Mouse (Mus musculus): ENCODE data around the gene E130208F15Rik. TPM values are rescaled to one million over a fixed set of nuclear protein-coding genes. Genes with fewer than 3 reads are reported as not detected.
A peak's percentile ranks its signal among the peaks of the same experiment; 100 is the strongest.

The E130208F15Rik gene
- polyA plus RNA-seq (2012; ENCODE audit: insufficient read depth, low replicate concordance), result 0.25 TPM in 1 of 2 replicates, not detected in the other

- Histone ChIP-seq H3K27me3 (replicated peaks) (no peaks in the 10 kb centered on the region), H3K36me3 (replicated peaks; ENCODE audit: low read length) (peaks cover 4% of the 10 kb centered on the region), H3K4me1 (peaks cover 46% of the 10 kb centered on the region), H3K9me3 (peaks cover 6% of the 10 kb centered on the region), H3K4me3 (replicated peaks) (peak within 1 kb of the TSS; percentile 98)
- TF ChIP-seq GATA1 (IDR thresholded peaks at IDR 0.05; ENCODE audit: borderline replicate concordance, low read length), result no peak
- TF ChIP-seq FLI1 (IDR thresholded peaks at IDR 0.05; ENCODE audit: low read length), result no peak
Observed at GRCm38 (mm10) chr7:30321539-30322284, at the start of gene E130208F15Rik. Gene E130208F15Rik (plus strand): TSS chr7:30321740.

- TF ChIP-seq GATA1 (IDR thresholded peaks at IDR 0.05; ENCODE audit: borderline replicate concordance, low read length) (no peak), FLI1 (IDR thresholded peaks at IDR 0.05; ENCODE audit: low read length) (no peak)
- H3K36me3 ChIP-seq (replicated peaks; ENCODE audit: low read length), result peaks cover 61% of the 10 kb centered on the region
- no peaks in the 10 kb centered on the region for H3K27me3 ChIP-seq (replicated peaks)
- peaks cover 28% of the 10 kb centered on the region for H3K4me1 ChIP-seq
- H3K9me3 ChIP-seq, result no peaks in the 10 kb centered on the region
- H3K4me3 ChIP-seq (replicated peaks), result no peak overlapping the region
Observed at GRCm38 (mm10) chr7:30274383-30274782, 47.2 kb upstream of the E130208F15Rik start.

- H3K4me1 ChIP-seq, result peaks cover 29% of the 10 kb centered on the region
- TF ChIP-seq GATA1 (IDR thresholded peaks at IDR 0.05; ENCODE audit: borderline replicate concordance, low read length) (no peak), FLI1 (IDR thresholded peaks at IDR 0.05; ENCODE audit: low read length) (no peak)
- no peak overlapping the region for H3K4me3 ChIP-seq (replicated peaks)
- no peaks in the 10 kb centered on the region for H3K27me3 ChIP-seq (replicated peaks)
- H3K36me3 ChIP-seq (replicated peaks; ENCODE audit: low read length), result peaks cover 17% of the 10 kb centered on the region
- H3K9me3 ChIP-seq, result no peaks in the 10 kb centered on the region
Observed at GRCm38 (mm10) chr7:30278911-30279310, 42.6 kb upstream of the E130208F15Rik start.

- H3K36me3 ChIP-seq (replicated peaks; ENCODE audit: low read length), result peaks cover 15% of the 10 kb centered on the region
- no peak for TF ChIP-seq GATA1 (IDR thresholded peaks at IDR 0.05; ENCODE audit: borderline replicate concordance, low read length)
- H3K4me1 ChIP-seq, result peaks cover 29% of the 10 kb centered on the region
- peak overlapping the region; percentile 98 for H3K4me3 ChIP-seq (replicated peaks)
- no peaks in the 10 kb centered on the region for H3K27me3 ChIP-seq (replicated peaks)
- no peaks in the 10 kb centered on the region for H3K9me3 ChIP-seq
Observed at GRCm38 (mm10) chr7:30279536-30279935, 42.0 kb upstream of the E130208F15Rik start.

- Histone ChIP-seq H3K4me1 (peaks cover 24% of the 10 kb centered on the region), H3K27me3 (replicated peaks) (no peaks in the 10 kb centered on the region), H3K9me3 (no peaks in the 10 kb centered on the region), H3K4me3 (replicated peaks) (peak within 1 kb of the TSS; percentile 98), H3K36me3 (replicated peaks; ENCODE audit: low read length) (peaks cover 10% of the 10 kb centered on the region)
- peak; percentile 38; the same call in 1 of the 2 replicates for TF ChIP-seq FLI1 (IDR thresholded peaks at IDR 0.05; ENCODE audit: low read length)
- TF ChIP-seq GATA1 (IDR thresholded peaks at IDR 0.05; ENCODE audit: borderline replicate concordance, low read length), result no peak
Observed at GRCm38 (mm10) chr7:30279951-30280669, 41.4 kb upstream of the E130208F15Rik start, which contains the start of the genes Thap8 and Wdr62. Gene Thap8 (plus strand): TSS chr7:30280094. Gene Wdr62 (minus strand): TSS chr7:30280419.

GRCm38 (mm10) chr7:30280670-30281138 is 40.8 kb upstream of the E130208F15Rik start:
- Histone ChIP-seq H3K9me3 (no peaks in the 10 kb centered on the region), H3K4me3 (replicated peaks) (peak overlapping the region; percentile 98), H3K4me1 (peaks cover 25% of the 10 kb centered on the region), H3K36me3 (replicated peaks; ENCODE audit: low read length) (peaks cover 8% of the 10 kb centered on the region), H3K27me3 (replicated peaks) (no peaks in the 10 kb centered on the region)
- no peak for TF ChIP-seq FLI1 (IDR thresholded peaks at IDR 0.05; ENCODE audit: low read length)
- TF ChIP-seq GATA1 (IDR thresholded peaks at IDR 0.05; ENCODE audit: borderline replicate concordance, low read length), result no peak

- no peaks in the 10 kb centered on the region for H3K27me3 ChIP-seq (replicated peaks)
- H3K36me3 ChIP-seq (replicated peaks; ENCODE audit: low read length), result peaks cover 8% of the 10 kb centered on the region
- H3K4me3 ChIP-seq (replicated peaks), result no peak overlapping the region
- no peaks in the 10 kb centered on the region for H3K9me3 ChIP-seq
- TF ChIP-seq FLI1 (IDR thresholded peaks at IDR 0.05; ENCODE audit: low read length) (no peak), GATA1 (IDR thresholded peaks at IDR 0.05; ENCODE audit: borderline replicate concordance, low read length) (no peak)
- peaks cover 27% of the 10 kb centered on the region for H3K4me1 ChIP-seq
Observed at GRCm38 (mm10) chr7:30281522-30281921, 40.0 kb upstream of the E130208F15Rik start.

GRCm38 (mm10) chr7:30282740-30283139 is 38.8 kb upstream of the E130208F15Rik start:
- peaks cover 3% of the 10 kb centered on the region for H3K27me3 ChIP-seq (replicated peaks)
- no peak overlapping the region for H3K4me3 ChIP-seq (replicated peaks)
- H3K4me1 ChIP-seq, result peaks cover 27% of the 10 kb centered on the region
- no peaks in the 10 kb centered on the region for H3K9me3 ChIP-seq
- no peaks in the 10 kb centered on the region for H3K36me3 ChIP-seq (replicated peaks; ENCODE audit: low read length)
- TF ChIP-seq FLI1 (IDR thresholded peaks at IDR 0.05; ENCODE audit: low read length) (no peak), GATA1 (IDR thresholded peaks at IDR 0.05; ENCODE audit: borderline replicate concordance, low read length) (no peak)

GRCm38 (mm10) chr7:30286701-30287410 is 34.7 kb upstream of the E130208F15Rik start:
- no peak overlapping the region for H3K4me3 ChIP-seq (replicated peaks)
- TF ChIP-seq FLI1 (IDR thresholded peaks at IDR 0.05; ENCODE audit: low read length) (no peak), GATA1 (IDR thresholded peaks at IDR 0.05; ENCODE audit: borderline replicate concordance, low read length) (no peak)
- peaks cover 39% of the 10 kb centered on the region for H3K27me3 ChIP-seq (replicated peaks)

More at GRCm38 (mm10) chr7:30286701-30287410, 34.7 kb upstream of the E130208F15Rik start:
- Histone ChIP-seq H3K4me1 (peaks cover 12% of the 10 kb centered on the region), H3K36me3 (replicated peaks; ENCODE audit: low read length) (no peaks in the 10 kb centered on the region), H3K9me3 (no peaks in the 10 kb centered on the region)

Data from megakaryocyte, embryonic 14.5 days (primary cell).